Mouse (Mus musculus) hindbrain, embryonic 16.5 days (tissue): ENCODE measurements around the gene Runx2. TPM values are rescaled to one million over a fixed set of nuclear protein-coding genes. Genes with fewer than 3 reads are reported as not detected.

Source experiments
- ATAC-seq: fragments of 200-750 bp; cut with Nextera tagmentation; 2 replicates; pipeline ENCODE4 v1.8.0; 2017; ENCODE audit warnings: moderate TSS enrichment, moderate library complexity
- H3K27ac ChIP-seq: fragments of 300-500 bp; sonication (generic); 2 replicates; pipeline ENCODE4 v1.5.1; 2014; ENCODE audit warnings: low read depth, mild to moderate bottlenecking, control low read depth, low read length, moderate library complexity
- H3K27me3 ChIP-seq: fragments of 300-500 bp; sonication (generic); replicated peaks from 2 replicates; pipeline ENCODE4 v1.6.1; 2014; ENCODE audit warnings: low read length; ENCODE audit not compliant: control insufficient read depth, insufficient read depth
- H3K36me3 ChIP-seq: fragments of 300-500 bp; sonication (generic); 2 replicates; pipeline ENCODE4 v1.6.1; 2014; ENCODE audit warnings: mild to moderate bottlenecking, low read length, moderate library complexity, mixed read lengths; ENCODE audit not compliant: control insufficient read depth, insufficient read depth
- H3K4me1 ChIP-seq: fragments of 300-500 bp; sonication (generic); 2 replicates; pipeline ENCODE4 v1.6.1; 2014; ENCODE audit warnings: low read depth, low read length; ENCODE audit not compliant: control insufficient read depth, insufficient read depth
- H3K4me2 ChIP-seq: fragments of 300-500 bp; sonication (generic); 2 replicates; pipeline ENCODE4 v1.6.1; 2014; ENCODE audit warnings: mild to moderate bottlenecking, low read length, control low read depth, moderate library complexity
- H3K4me3 ChIP-seq: fragments of 300-500 bp; sonication (generic); 2 replicates; pipeline ENCODE4 v1.5.1; 2014; ENCODE audit warnings: mild to moderate bottlenecking, low read length, control low read depth, moderate library complexity
- H3K9ac ChIP-seq: fragments of 300-500 bp; sonication (generic); 2 replicates; pipeline ENCODE4 v1.6.1; 2014; ENCODE audit warnings: low read depth, mild to moderate bottlenecking, control low read depth, low read length, moderate library complexity
- H3K9me3 ChIP-seq: fragments of 300-500 bp; sonication (generic); 2 replicates; pipeline ENCODE4 v1.6.1; 2014; ENCODE audit warnings: mild to moderate bottlenecking, low read length, moderate library complexity; ENCODE audit not compliant: control insufficient read depth
- WGBS: fragments of 180-500 bp; shearing (Covaris S2); extraction: QIAGEN DNeasy Blood & Tissue Kit; methylation state at CpG from one replicate; pipeline ENCODE4 v1.1.7; 2014; 5-methylcytosine and 5-hydroxymethylcytosine counted together
- polyA plus RNA-seq: library from polyadenylated mRNA; unstranded; fragments of >200 nt; fragmentation: Nextera tagmentation; extraction: Ambion mirVana; gene quantifications from 2 replicates; pipeline ENCODE4 v1.2.1, GENCODE M21; 2015

The Runx2 gene
- polyA plus RNA-seq, 1 experiment from 2014 or later = 0.31 TPM

GRCm38 (mm10) chr17:44609356-44609755, 205.2 kb downstream of the Runx2 start:
- WGBS = 89% methylated on average over 10 of the region's 10 CpGs
- Histone ChIP-seq H3K36me3 (no peaks in the 10 kb centered on the region), H3K4me3 (no peak overlapping the region), H3K4me2 (no peak overlapping the region), H3K9me3 (no peaks in the 10 kb centered on the region), H3K4me1 (0 out of 2 replicates have a peak, but pooled peaks cover 2% of the 10 kb centered on the region), H3K27me3 (no peaks in the 10 kb centered on the region), H3K9ac (no peak overlapping the region), H3K27ac (no peak overlapping the region)
- no peak for ATAC-seq

GRCm38 (mm10) chr17:44608907-44609306, 205.7 kb downstream of the Runx2 start:
- H3K4me1 ChIP-seq = no peaks in the 10 kb centered on the region
- no peak for ATAC-seq
- 90% methylated on average over 4 of the region's 4 CpGs for WGBS
- no peak overlapping the region for H3K27ac ChIP-seq
- no peaks in the 10 kb centered on the region for H3K27me3 ChIP-seq
- H3K9ac ChIP-seq = no peak overlapping the region
- no peaks in the 10 kb centered on the region for H3K36me3 ChIP-seq
- no peaks in the 10 kb centered on the region for H3K9me3 ChIP-seq
- H3K4me3 ChIP-seq = no peak overlapping the region
- no peak overlapping the region for H3K4me2 ChIP-seq

- 94% methylated on average over 8 of the region's 8 CpGs for WGBS
- H3K9ac ChIP-seq = no peak overlapping the region
- no peaks in the 10 kb centered on the region for H3K9me3 ChIP-seq
- no peak for ATAC-seq
- no peaks in the 10 kb centered on the region for H3K4me1 ChIP-seq
- no peak overlapping the region for H3K4me3 ChIP-seq
- no peaks in the 10 kb centered on the region for H3K27me3 ChIP-seq
- no peaks in the 10 kb centered on the region for H3K36me3 ChIP-seq
- H3K4me2 ChIP-seq = no peak overlapping the region
- no peak overlapping the region for H3K27ac ChIP-seq
Observed at GRCm38 (mm10) chr17:44607383-44607782, 207.2 kb downstream of the Runx2 start.

- H3K36me3 ChIP-seq = no peaks in the 10 kb centered on the region
- no peaks in the 10 kb centered on the region for H3K4me1 ChIP-seq
- no peaks in the 10 kb centered on the region for H3K9me3 ChIP-seq
- H3K4me3 ChIP-seq = no peak overlapping the region
- no peak overlapping the region for H3K9ac ChIP-seq
- 95% methylated on average over 7 of the region's 7 CpGs for WGBS
- no peaks in the 10 kb centered on the region for H3K27me3 ChIP-seq
- no peak overlapping the region for H3K4me2 ChIP-seq
- no peak for ATAC-seq
- no peak overlapping the region for H3K27ac ChIP-seq
Observed at GRCm38 (mm10) chr17:44606245-44606644, 208.4 kb downstream of the Runx2 start.

- Histone ChIP-seq H3K36me3 (no peaks in the 10 kb centered on the region), H3K27me3 (no peaks in the 10 kb centered on the region), H3K9ac (no peak overlapping the region), H3K9me3 (no peaks in the 10 kb centered on the region), H3K27ac (no peak overlapping the region), H3K4me1 (no peaks in the 10 kb centered on the region), H3K4me3 (no peak overlapping the region), H3K4me2 (no peak overlapping the region)
- WGBS = 94% methylated on average over 3 of the region's 3 CpGs
- no peak for ATAC-seq
Observed at GRCm38 (mm10) chr17:44605749-44606148, 208.8 kb downstream of the Runx2 start.

- 72% methylated on average over 4 of the region's 4 CpGs for WGBS
- Histone ChIP-seq H3K27ac (no peak overlapping the region), H3K4me1 (0 out of 2 replicates have a peak, but pooled peaks cover under 1% of the 10 kb centered on the region), H3K27me3 (no peaks in the 10 kb centered on the region), H3K4me2 (no peak overlapping the region), H3K36me3 (no peaks in the 10 kb centered on the region), H3K9ac (no peak overlapping the region), H3K4me3 (no peak overlapping the region), H3K9me3 (no peaks in the 10 kb centered on the region)
- ATAC-seq = no peak
Observed at GRCm38 (mm10) chr17:44603170-44603569, 211.4 kb downstream of the Runx2 start.

GRCm38 (mm10) chr17:44601317-44602021, 213.1 kb downstream of the Runx2 start:
- WGBS = 86% methylated on average over 11 of the region's 11 CpGs
- Histone ChIP-seq H3K9ac (no peak overlapping the region), H3K36me3 (no peaks in the 10 kb centered on the region), H3K27ac (no peak overlapping the region), H3K27me3 (no peaks in the 10 kb centered on the region), H3K4me2 (no peak overlapping the region), H3K4me3 (no peak overlapping the region), H3K9me3 (no peaks in the 10 kb centered on the region), H3K4me1 (0 out of 2 replicates have a peak, but pooled peaks cover 4% of the 10 kb centered on the region)
- ATAC-seq = no peak

GRCm38 (mm10) chr17:44599856-44600255, 214.7 kb downstream of the Runx2 start:
- H3K9ac ChIP-seq = no peak overlapping the region

GRCm38 (mm10) chr17:44599132-44599531, 215.5 kb downstream of the Runx2 start:
- WGBS = 96% methylated on average over 2 of the region's 2 CpGs
- Histone ChIP-seq H3K4me1 (0 out of 2 replicates have a peak, but pooled peaks cover 4% of the 10 kb centered on the region), H3K4me2 (no peak overlapping the region), H3K9ac (no peak overlapping the region), H3K27ac (no peak overlapping the region), H3K36me3 (no peaks in the 10 kb centered on the region), H3K27me3 (no peaks in the 10 kb centered on the region), H3K4me3 (no peak overlapping the region), H3K9me3 (no peaks in the 10 kb centered on the region)
- ATAC-seq = no peak

More at GRCm38 (mm10) chr17:44599856-44600255, 214.7 kb downstream of the Runx2 start:
- H3K4me2 ChIP-seq = no peak overlapping the region
- no peak overlapping the region for H3K27ac ChIP-seq
- H3K9me3 ChIP-seq = no peaks in the 10 kb centered on the region
- no peak overlapping the region for H3K4me3 ChIP-seq
- ATAC-seq = no peak
- H3K27me3 ChIP-seq = no peaks in the 10 kb centered on the region
- H3K36me3 ChIP-seq = no peaks in the 10 kb centered on the region
- 89% methylated on average over 1 of the region's 1 CpGs for WGBS
- H3K4me1 ChIP-seq = 0 out of 2 replicates have a peak, but pooled peaks cover 4% of the 10 kb centered on the region
